Mouse (Mus musculus) small intestine, adult 2 months (tissue): ENCODE measurements around the gene Uhrf1bp1l.

ENCODE experiments used
- CTCF ChIP-seq: fragments of 200-500 bp; IDR thresholded peaks from 2 replicates; pipeline ENCODE4 v1.5.1; 2012; ENCODE audit warnings: low read depth, mild to moderate bottlenecking, control low read depth, inconsistent platforms, low read length, moderate library complexity, mixed read lengths; ENCODE audit not compliant: insufficient replicate concordance, insufficient read length; ENCODE audit errors: extremely low read depth
- POLR2A ChIP-seq: fragments of 200-500 bp; IDR thresholded peaks from 2 replicates; pipeline ENCODE4 v1.6.1; 2012; ENCODE audit warnings: low read depth, mild to moderate bottlenecking, control low read depth, inconsistent platforms, low read length, moderate library complexity

DNA sequence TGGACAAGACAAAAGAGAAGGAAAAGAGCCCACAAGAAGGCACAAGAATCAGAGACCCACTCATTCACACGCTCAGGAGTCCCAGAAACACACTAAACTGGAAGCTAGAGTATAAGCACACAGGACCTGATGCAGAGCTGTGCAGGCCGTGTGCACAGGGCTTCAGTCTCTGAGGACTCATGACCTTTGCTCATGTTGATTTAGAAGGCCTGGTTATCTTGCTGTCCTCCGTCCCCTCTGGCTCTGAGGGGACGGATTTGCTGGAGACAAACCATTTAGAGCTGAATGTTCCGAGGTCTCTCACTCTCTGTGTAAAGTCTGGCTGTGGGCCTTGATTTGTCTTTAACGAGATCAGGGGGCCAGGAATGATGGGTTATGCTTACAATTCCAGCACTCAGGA lies 14.4 kb upstream of the Uhrf1bp1l start:
- TF ChIP-seq CTCF (no peak), POLR2A (no peak)
